Mouse (Mus musculus): Measurements from ENCODE around the gene Sptbn2.

The Sptbn2 gene

GRCm38 (mm10) chr19:4793281-4793830 is 82.4 kb downstream of the Sptbn2 start:
- DNase-seq, result no peak

- DNase-seq, result peak; percentile 99
Observed at GRCm38 (mm10) chr19:4793831-4794422, 83.0 kb downstream of the Sptbn2 start, which contains the start of gene Rbm4. Gene Rbm4 (minus strand): TSS chr19:4793901.

- no peak for DNase-seq
Observed at GRCm38 (mm10) chr19:4795929-4796328, 85.0 kb downstream of the Sptbn2 start.

- no peak for DNase-seq
Observed at GRCm38 (mm10) chr19:4797846-4798245, 86.9 kb downstream of the Sptbn2 start.

- DNase-seq, result no peak
Observed at GRCm38 (mm10) chr19:4799083-4799482, 88.1 kb downstream of the Sptbn2 start.

Data from lung, adult 18-20 months (tissue).